Mouse (Mus musculus) hindbrain, embryonic 11.5 days (tissue): Measurements from ENCODE around the gene Nif3l1. TPM values are rescaled to one million over a fixed set of nuclear protein-coding genes. Genes with fewer than 3 reads are reported as not detected.
A peak's percentile ranks its signal among the peaks of the same experiment; 100 is the strongest.

Experiments
- ATAC-seq: fragments of 200-750 bp; cut with Nextera tagmentation; 2 replicates; pipeline ENCODE4 v1.8.0; 2017; ENCODE audit warnings: mild to moderate bottlenecking, moderate TSS enrichment, moderate library complexity; ENCODE audit not compliant: low FRiP score
- DNase-seq: peaks from one replicate; pipeline ENCODE4 v3.0.0-alpha.2; 2015; ENCODE audit warnings: low spot score
- H3K27ac ChIP-seq: fragments of 300-500 bp; sonication (generic); 2 replicates; pipeline ENCODE4 v1.5.1; 2014; ENCODE audit warnings: mild to moderate bottlenecking, low read depth, low read length
- H3K27me3 ChIP-seq: fragments of 300-500 bp; sonication (generic); 2 replicates; pipeline ENCODE4 v1.6.1; 2014; ENCODE audit warnings: mild to moderate bottlenecking, low read length, moderate library complexity, mixed read lengths; ENCODE audit not compliant: control insufficient read depth, insufficient read depth
- H3K36me3 ChIP-seq: fragments of 300-500 bp; sonication (generic); 2 replicates; pipeline ENCODE4 v1.6.1; 2014; ENCODE audit warnings: mild to moderate bottlenecking, low read length, moderate library complexity, mixed read lengths; ENCODE audit not compliant: control insufficient read depth, insufficient read depth
- H3K4me1 ChIP-seq: fragments of 300-500 bp; sonication (generic); replicated peaks from 2 replicates; pipeline ENCODE4 v1.6.1; 2014; ENCODE audit warnings: low read length, mixed read lengths; ENCODE audit not compliant: control insufficient read depth, insufficient read depth
- H3K4me2 ChIP-seq: fragments of 300-500 bp; sonication (generic); replicated peaks from 2 replicates; pipeline ENCODE4 v1.6.1; 2014; ENCODE audit warnings: mild to moderate bottlenecking, low read depth, low read length
- H3K4me3 ChIP-seq: fragments of 300-500 bp; sonication (generic); 2 replicates; pipeline ENCODE4 v1.5.1; 2014; ENCODE audit warnings: low read depth, low read length
- H3K9ac ChIP-seq: fragments of 300-500 bp; sonication (generic); 2 replicates; pipeline ENCODE4 v1.6.1; 2014; ENCODE audit warnings: low read depth, low read length
- H3K9me3 ChIP-seq: fragments of 300-500 bp; sonication (generic); 2 replicates; pipeline ENCODE4 v1.6.1; 2016; ENCODE audit warnings: low read length; ENCODE audit not compliant: control insufficient read depth
- WGBS: fragments of 180-500 bp; shearing (Covaris S2); extraction: QIAGEN DNeasy Blood & Tissue Kit; methylation state at CpG from one replicate; pipeline ENCODE4 v1.1.7; 2014; 5-methylcytosine and 5-hydroxymethylcytosine counted together
- polyA plus RNA-seq: library from polyadenylated mRNA; unstranded; fragments of >200 nt; fragmentation: Nextera tagmentation; extraction: Ambion mirVana; gene quantifications from 2 replicates; pipeline ENCODE4 v1.2.1, GENCODE M21; 2014

Gene Nif3l1
- polyA plus RNA-seq, 1 experiment from 2014 or later: 67.2 TPM

DNA sequence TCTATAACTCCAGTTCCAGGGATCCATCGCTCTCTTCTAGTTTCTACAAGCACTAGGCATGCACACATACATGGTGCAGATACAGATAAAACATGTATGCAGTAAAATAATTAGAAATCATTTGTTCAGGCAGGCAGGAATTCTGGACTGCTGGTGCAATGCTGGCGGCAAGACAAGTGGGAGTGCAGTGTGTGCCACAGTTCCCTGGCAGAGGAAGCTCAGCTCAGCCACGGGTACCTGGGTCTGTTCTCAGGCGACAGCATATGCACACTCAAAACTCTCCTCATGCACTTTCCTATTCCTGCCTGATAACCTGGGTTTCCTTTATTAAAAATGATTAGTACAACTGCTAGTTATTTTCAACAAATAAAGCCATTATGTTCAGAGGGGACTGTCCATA, 20.1 kb downstream of the Nif3l1 start:
- Histone ChIP-seq H3K36me3 (peaks cover 5% of the 10 kb centered on the region; the same call in 1 of the 2 replicates), H3K27ac (no peak overlapping the region), H3K9me3 (no peaks in the 10 kb centered on the region), H3K9ac (no peak overlapping the region), H3K4me2 (no peak overlapping the region), H3K4me3 (no peak overlapping the region), H3K4me1 (no peaks in the 10 kb centered on the region), H3K27me3 (no peaks in the 10 kb centered on the region)
- DNase-seq: no peak
- ATAC-seq: no peak
- WGBS: 88% methylated on average over 4 of the region's 4 CpGs

DNA sequence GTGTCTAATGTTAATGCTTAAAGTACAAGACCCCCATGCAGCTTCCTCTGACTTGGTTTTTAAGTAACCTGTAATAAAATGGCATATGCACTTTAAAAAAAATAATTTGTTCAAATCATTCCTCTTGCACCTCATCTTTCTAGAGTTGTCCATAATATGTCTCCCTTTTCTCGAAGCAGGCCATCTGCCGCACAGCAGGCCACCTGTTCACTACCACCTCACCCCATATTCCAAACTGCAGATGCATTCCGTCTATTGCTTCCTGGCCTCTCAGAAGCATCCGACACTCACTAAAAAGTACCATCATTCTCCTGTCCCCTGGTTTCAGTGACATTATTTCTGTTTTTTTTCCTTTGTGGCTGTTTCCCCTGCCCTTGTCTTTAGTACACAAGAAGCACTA, 20.6 kb downstream of the Nif3l1 start:
- Histone ChIP-seq H3K9me3 (no peaks in the 10 kb centered on the region), H3K27ac (no peak overlapping the region), H3K4me3 (no peak overlapping the region), H3K36me3 (peaks cover 5% of the 10 kb centered on the region; the same call in 1 of the 2 replicates), H3K4me2 (no peak overlapping the region), H3K27me3 (no peaks in the 10 kb centered on the region), H3K9ac (no peak overlapping the region), H3K4me1 (no peaks in the 10 kb centered on the region)
- WGBS: 94% methylated on average over 4 of the region's 4 CpGs
- DNase-seq (no peak), ATAC-seq (no peak)

DNA sequence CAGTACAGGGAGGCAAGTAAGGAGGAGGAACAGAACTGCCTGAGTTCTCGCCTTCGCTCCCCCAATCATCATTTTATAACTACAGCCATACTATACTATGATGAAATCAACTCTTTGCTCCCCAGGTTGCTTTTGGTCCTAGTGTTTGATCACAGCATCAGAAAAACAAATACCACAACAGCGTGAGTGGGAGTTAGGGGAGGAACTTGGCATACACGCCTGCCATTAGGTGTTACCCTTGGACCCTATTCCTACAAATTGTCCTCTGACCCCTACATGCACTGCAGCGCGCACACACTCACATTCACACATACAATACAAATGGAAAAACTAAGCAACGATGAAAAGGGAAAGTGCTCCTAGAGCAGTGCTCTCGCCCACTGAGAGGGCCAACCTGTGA, 30.7 kb downstream of the Nif3l1 start:
- DNase-seq (no peak), ATAC-seq (no peak)
- 95% methylated on average over 8 of the region's 8 CpGs for WGBS
- no peak overlapping the region for H3K27ac ChIP-seq
- peaks cover 19% of the 10 kb centered on the region; the same call in 1 of the 2 replicates for H3K36me3 ChIP-seq
- no peaks in the 10 kb centered on the region for H3K27me3 ChIP-seq
- no peak overlapping the region for H3K9ac ChIP-seq
- no peaks in the 10 kb centered on the region for H3K4me1 ChIP-seq
- no peak overlapping the region for H3K4me2 ChIP-seq
- no peak overlapping the region for H3K4me3 ChIP-seq
- no peaks in the 10 kb centered on the region for H3K9me3 ChIP-seq

DNA sequence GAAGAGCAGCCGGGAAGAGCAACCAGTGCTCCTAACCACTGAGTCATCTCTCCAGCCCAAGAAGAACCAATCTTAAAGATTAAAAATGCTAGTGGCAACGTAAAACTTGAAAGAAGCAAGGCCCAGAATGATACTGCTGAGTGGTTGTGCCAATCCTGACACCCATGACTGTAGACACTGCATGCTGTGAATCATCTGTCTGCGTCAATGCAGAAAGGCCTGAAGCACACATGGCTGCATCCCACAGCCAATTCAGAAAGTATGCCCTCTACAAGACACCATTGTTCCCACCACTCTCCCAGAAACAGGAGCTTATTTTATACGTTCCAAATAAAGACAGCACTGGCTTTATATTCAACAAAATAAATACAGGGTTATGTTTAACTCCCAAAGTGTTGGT, 37.7 kb downstream of the Nif3l1 start:
- Histone ChIP-seq H3K4me3 (no peak overlapping the region), H3K9ac (no peak overlapping the region), H3K9me3 (no peaks in the 10 kb centered on the region), H3K4me2 (no peak overlapping the region), H3K27me3 (no peaks in the 10 kb centered on the region), H3K4me1 (no peaks in the 10 kb centered on the region), H3K36me3 (peaks cover 19% of the 10 kb centered on the region; the same call in 1 of the 2 replicates), H3K27ac (no peak overlapping the region)
- 98% methylated on average over 4 of the region's 4 CpGs for WGBS
- no peak for DNase-seq
- ATAC-seq: no peak

DNA sequence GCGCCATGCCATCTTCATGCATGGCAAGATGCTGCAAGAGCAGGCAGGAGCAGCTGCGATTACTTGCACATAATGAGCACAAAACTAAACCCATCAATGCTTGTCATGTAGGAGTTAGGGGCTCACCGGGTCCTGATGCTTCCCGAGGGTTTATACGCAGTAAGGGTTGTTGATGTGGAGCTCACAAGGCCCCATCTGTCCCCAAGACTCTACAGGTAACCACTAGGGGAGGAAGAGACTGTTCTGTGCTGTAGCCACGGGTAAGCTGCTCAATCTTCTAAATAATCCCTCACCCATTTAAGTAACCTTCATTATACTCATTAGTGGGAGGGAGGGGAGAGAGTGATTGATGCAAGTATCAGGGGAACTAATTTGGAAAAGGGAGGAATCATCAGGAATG, 50.7 kb downstream of the Nif3l1 start:
- Histone ChIP-seq H3K27me3 (no peaks in the 10 kb centered on the region), H3K27ac (no peak overlapping the region), H3K4me1 (no peaks in the 10 kb centered on the region), H3K9me3 (no peaks in the 10 kb centered on the region), H3K9ac (no peak overlapping the region), H3K36me3 (peaks cover 9% of the 10 kb centered on the region; the same call in 1 of the 2 replicates), H3K4me3 (no peak overlapping the region), H3K4me2 (no peak overlapping the region)
- DNase-seq: no peak
- ATAC-seq: no peak
- WGBS: 92% methylated on average over 6 of the region's 6 CpGs

DNA sequence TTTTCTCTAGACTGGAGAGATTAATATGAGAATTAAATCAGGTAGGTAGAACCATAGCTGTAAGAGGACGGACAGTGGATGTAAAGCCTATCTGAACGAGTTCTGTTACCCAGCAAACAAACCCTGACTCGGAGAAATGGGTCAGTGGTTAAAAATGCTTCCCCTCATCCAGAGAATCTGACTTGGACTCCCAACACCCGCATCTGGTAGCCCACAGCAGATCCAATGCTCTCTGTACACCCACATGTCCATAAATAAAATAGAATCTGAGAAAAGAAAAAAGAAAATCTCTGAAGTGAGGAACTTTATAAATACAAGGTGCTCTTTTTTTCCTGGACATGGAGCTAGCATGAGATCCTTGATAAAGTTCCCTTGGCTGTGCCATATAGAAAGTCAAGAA, 52.7 kb downstream of the Nif3l1 start:
- no peaks in the 10 kb centered on the region for H3K4me1 ChIP-seq
- ATAC-seq (no peak), DNase-seq (no peak)
- no peaks in the 10 kb centered on the region for H3K9me3 ChIP-seq
- H3K27ac ChIP-seq: no peak overlapping the region
- H3K36me3 ChIP-seq: peaks cover 6% of the 10 kb centered on the region; the same call in 1 of the 2 replicates
- no peak overlapping the region for H3K4me2 ChIP-seq
- H3K9ac ChIP-seq: no peak overlapping the region
- H3K4me3 ChIP-seq: no peak overlapping the region
- WGBS: 96% methylated on average over 4 of the region's 4 CpGs
- no peaks in the 10 kb centered on the region for H3K27me3 ChIP-seq

DNA sequence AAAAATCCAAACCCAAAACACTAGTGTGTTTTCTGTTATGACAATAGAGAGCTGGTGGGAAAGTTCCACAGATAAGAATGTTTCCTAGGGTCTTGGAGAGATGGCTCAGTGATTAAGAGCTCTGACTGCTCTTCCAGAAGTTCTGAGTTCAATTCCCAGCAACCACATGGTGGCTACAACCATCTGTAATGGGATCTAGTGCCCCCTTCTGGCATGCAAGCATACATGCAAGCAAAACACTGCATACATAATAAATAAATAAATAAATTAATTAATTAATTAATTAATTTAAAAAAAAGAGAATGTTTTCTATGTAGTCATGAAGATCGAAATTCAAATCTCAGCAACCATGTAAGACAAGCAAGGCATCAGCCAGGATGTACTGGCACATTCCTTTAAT, 53.8 kb downstream of the Nif3l1 start:
- H3K4me1 ChIP-seq: no peaks in the 10 kb centered on the region
- no peaks in the 10 kb centered on the region for H3K27me3 ChIP-seq
- H3K36me3 ChIP-seq: peaks cover 5% of the 10 kb centered on the region; the same call in 1 of the 2 replicates
- H3K27ac ChIP-seq: no peak overlapping the region
- no peak overlapping the region for H3K4me2 ChIP-seq
- no peak for DNase-seq
- H3K9me3 ChIP-seq: no peaks in the 10 kb centered on the region
- no peak overlapping the region for H3K4me3 ChIP-seq
- no peak overlapping the region for H3K9ac ChIP-seq
- WGBS: 96% methylated on average over 1 of the region's 1 CpGs
- no peak for ATAC-seq

DNA sequence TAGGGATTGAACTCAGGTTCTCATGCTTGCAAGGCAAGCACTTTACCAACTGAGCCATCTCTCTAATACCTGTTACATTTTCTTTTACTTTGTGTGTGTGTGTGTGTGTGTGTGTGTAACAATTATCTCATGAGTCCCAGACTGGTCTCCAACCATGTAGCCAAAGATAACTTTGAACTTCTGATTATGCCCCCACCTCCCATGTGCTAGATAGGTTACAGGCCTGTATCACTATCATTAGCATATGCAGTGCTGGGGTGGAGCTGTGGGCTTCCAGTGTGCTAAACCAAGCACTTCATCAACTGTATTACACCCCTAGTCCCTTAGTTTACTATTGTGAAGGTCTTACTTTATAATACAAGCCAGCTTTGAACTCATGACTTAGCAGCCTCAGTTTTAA, 58.2 kb downstream of the Nif3l1 start:
- ATAC-seq (no peak), DNase-seq (no peak)
- H3K4me1 ChIP-seq: no peaks in the 10 kb centered on the region
- H3K36me3 ChIP-seq: no peaks in the 10 kb centered on the region
- no peak overlapping the region for H3K4me3 ChIP-seq
- H3K27ac ChIP-seq: no peak overlapping the region
- no peak overlapping the region for H3K9ac ChIP-seq
- no peaks in the 10 kb centered on the region for H3K27me3 ChIP-seq
- H3K4me2 ChIP-seq: no peak overlapping the region
- H3K9me3 ChIP-seq: peaks cover 9% of the 10 kb centered on the region; the same call in 1 of the 2 replicates

DNA sequence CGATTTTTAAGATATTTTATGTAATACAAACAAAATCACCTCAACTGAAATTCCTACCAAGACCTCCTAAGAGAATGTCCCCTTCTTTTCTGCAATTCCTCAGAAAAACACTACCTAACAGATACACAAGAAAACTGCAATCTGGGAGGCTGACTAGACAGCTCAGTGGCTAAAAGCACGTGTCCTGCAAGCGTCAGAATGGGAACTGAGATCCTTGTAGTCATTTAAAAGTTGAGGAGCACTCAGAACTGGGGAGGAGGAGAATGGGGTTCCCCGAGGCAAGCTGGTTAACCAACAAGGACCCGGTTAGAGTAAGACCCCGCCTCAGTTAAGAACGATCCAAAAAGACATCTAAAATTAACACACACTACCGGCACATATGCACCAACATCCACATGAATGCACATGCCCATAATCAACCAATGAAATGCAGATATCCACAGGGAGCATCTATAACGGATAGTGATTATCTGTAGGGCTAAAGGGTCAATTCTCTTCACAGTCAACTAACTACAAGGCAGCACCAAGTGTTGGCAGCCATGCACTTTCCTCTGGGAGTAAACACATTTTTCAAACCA, 58.9 kb downstream of the Nif3l1 start:
- DNase-seq (no peak), ATAC-seq (peak; percentile 1; the same call in 1 of the 2 replicates)
- Histone ChIP-seq H3K4me1 (no peaks in the 10 kb centered on the region), H3K27me3 (no peaks in the 10 kb centered on the region), H3K27ac (no peak overlapping the region; the same call in 1 of the 2 replicates), H3K4me2 (peak overlapping the region; percentile 84), H3K4me3 (peak overlapping the region; percentile 95), H3K9ac (peak overlapping the region; percentile 92), H3K36me3 (no peaks in the 10 kb centered on the region), H3K9me3 (peaks cover 9% of the 10 kb centered on the region; the same call in 1 of the 2 replicates)
- WGBS: 35% methylated on average over 9 of the region's 9 CpGs
